Mouse (Mus musculus): Measurements from ENCODE around the gene Zfp148. TPM values are rescaled to one million over a fixed set of nuclear protein-coding genes. Genes with fewer than 3 reads are reported as not detected.

Zfp148 gene
- polyA plus RNA-seq, 1 experiment: 80.8 TPM

GRCm38 (mm10) chr16:33544346-33544745, 163.7 kb downstream of the Zfp148 start:
- Histone ChIP-seq H3K27ac (ENCODE audit: insufficient read depth, low read length) (no peak overlapping the region), H3K4me3 (ENCODE audit: insufficient read depth, low read length) (no peak overlapping the region), H3K4me1 (ENCODE audit: control insufficient read depth, insufficient read depth, low read length) (no peaks in the 10 kb centered on the region)
- no peak for TF ChIP-seq POLR2A (IDR thresholded peaks at IDR 0.05; ENCODE audit: low read depth, low read length)
- no peak for TF ChIP-seq CTCF (IDR thresholded peaks at IDR 0.05; ENCODE audit: borderline replicate concordance, insufficient read depth, low read length)

GRCm38 (mm10) chr16:33545530-33545929, 164.9 kb downstream of the Zfp148 start:
- H3K4me1 ChIP-seq (ENCODE audit: control insufficient read depth, insufficient read depth, low read length): no peaks in the 10 kb centered on the region
- H3K4me3 ChIP-seq (ENCODE audit: insufficient read depth, low read length): no peak overlapping the region
- no peak overlapping the region for H3K27ac ChIP-seq (ENCODE audit: insufficient read depth, low read length)
- no peak for TF ChIP-seq POLR2A (IDR thresholded peaks at IDR 0.05; ENCODE audit: low read depth, low read length)
- TF ChIP-seq CTCF (IDR thresholded peaks at IDR 0.05; ENCODE audit: borderline replicate concordance, insufficient read depth, low read length): no peak

GRCm38 (mm10) chr16:33553689-33554342, 173.2 kb downstream of the Zfp148 start:
- TF ChIP-seq CTCF (IDR thresholded peaks at IDR 0.05; ENCODE audit: borderline replicate concordance, insufficient read depth, low read length) (no peak), POLR2A (IDR thresholded peaks at IDR 0.05; ENCODE audit: low read depth, low read length) (no peak)
- H3K4me1 ChIP-seq (ENCODE audit: control insufficient read depth, insufficient read depth, low read length): no peaks in the 10 kb centered on the region
- H3K27ac ChIP-seq (ENCODE audit: insufficient read depth, low read length): no peak overlapping the region
- no peak overlapping the region for H3K4me3 ChIP-seq (ENCODE audit: insufficient read depth, low read length)

Other genes with a start within 250 kb of the Zfp148 start
- gene Osbpl11, start 195.8 kb upstream of the Zfp148 start, polyA plus RNA-seq (2011; ENCODE audit: insufficient read length, low read depth, missing spikeins): 21.2 and 22.4 TPM in 2 replicates
- 105 and 107 TPM in 2 replicates for gene Snx4, start 129.4 kb upstream of the Zfp148 start, polyA plus RNA-seq (2011; ENCODE audit: insufficient read length, low read depth, missing spikeins)
- 0.43 and 0.91 TPM in 2 replicates for gene Slc12a8, start 136.5 kb downstream of the Zfp148 start, polyA plus RNA-seq (2011; ENCODE audit: insufficient read length, low read depth, missing spikeins)

Measured in embryonic fibroblast, embryonic 13.5 days (primary cell).